Mouse (Mus musculus) CH12.LX (cell line): ENCODE measurements around the gene Capn2. TPM values are rescaled to one million over a fixed set of nuclear protein-coding genes. Genes with fewer than 3 reads are reported as not detected.

ENCODE experiments used
- DNase-seq: peaks from one replicate; pipeline ENCODE4 v3.0.0-alpha.2; 2013; ENCODE audit errors: extremely low read depth
- H3K27ac ChIP-seq: 2 replicates; pipeline ENCODE4 v1.5.1; 2012; ENCODE audit warnings: low read depth, mild to moderate bottlenecking, control low read depth, moderate library complexity; ENCODE audit not compliant: insufficient read depth
- H3K27me3 ChIP-seq: replicated peaks from 2 replicates; pipeline ENCODE3; 2012; ENCODE audit warnings: inconsistent platforms
- H3K36me3 ChIP-seq, 2 experiments: replicated peaks in 1 of 2; 2 replicates each; pipeline versions ENCODE3 to v1.6.1; 2012; ENCODE audit warnings: inconsistent platforms in 1 of 2, low read length in 1 of 2, mild to moderate bottlenecking in 1 of 2, mixed read lengths in 1 of 2, moderate library complexity in 1 of 2; ENCODE audit not compliant: control insufficient read depth in 1 of 2, insufficient read depth in 1 of 2
- H3K4me1 ChIP-seq, 2 experiments: 2 replicates each; pipeline ENCODE4 v1.6.1; 2012; ENCODE audit warnings: inconsistent platforms in 1 of 2, moderate library complexity in 1 of 2; ENCODE audit not compliant: insufficient read depth in 2 of 2, control insufficient read depth in 1 of 2
- H3K4me2 ChIP-seq: 2 replicates; pipeline ENCODE4 v1.6.1; 2012; ENCODE audit warnings: low read depth, mild to moderate bottlenecking, control low read depth; ENCODE audit not compliant: poor library complexity, insufficient read depth, severe bottlenecking
- H3K4me3 ChIP-seq, 3 experiments: fragments of 150-350 bp in 1 of 3; sonication (generic) in 1 of 3; replicated peaks in 1 of 3; 2 replicates each; pipeline versions ENCODE3 to v1.5.1; 2011 to 2012; ENCODE audit warnings: low read depth in 2 of 3, low read length in 2 of 3, mild to moderate bottlenecking in 2 of 3, moderate library complexity in 2 of 3, control low read depth in 1 of 3, improper control_type of control experiment in 1 of 3, inconsistent platforms in 1 of 3, mixed read lengths in 1 of 3; ENCODE audit not compliant: poor library complexity in 1 of 3
- H3K79me2 ChIP-seq: replicated peaks from 2 replicates; pipeline ENCODE4 v1.6.1; 2012; ENCODE audit warnings: mild to moderate bottlenecking, moderate library complexity; ENCODE audit not compliant: control insufficient read depth, poor library complexity, insufficient read depth, severe bottlenecking; ENCODE audit errors: extremely low read depth
- H3K9ac ChIP-seq: 2 replicates; pipeline ENCODE4 v1.6.1; 2012; ENCODE audit warnings: low read depth, mild to moderate bottlenecking, control low read depth, moderate library complexity; ENCODE audit not compliant: insufficient read depth
- H3K9me3 ChIP-seq: replicated peaks from 2 replicates; pipeline ENCODE3; 2012; ENCODE audit warnings: low read length, inconsistent platforms, mixed read lengths
- BHLHE40 ChIP-seq: IDR thresholded peaks from 2 replicates; pipeline ENCODE4 v1.6.1; 2011; ENCODE audit warnings: mild to moderate bottlenecking, low read depth, low read length, improper control_type of control experiment
- CTCF ChIP-seq, 2 experiments: IDR thresholded peaks in 1 of 2; conservative IDR thresholded peaks in 1 of 2; 2 replicates each; pipeline ENCODE4 v1.5.1; 2011 to 2012; ENCODE audit warnings: low read depth in 2 of 2, low read length in 2 of 2, improper control_type of control experiment in 1 of 2, inconsistent platforms in 1 of 2, mild to moderate bottlenecking in 1 of 2, moderate library complexity in 1 of 2
- E2F4 ChIP-seq: IDR thresholded peaks from 2 replicates; pipeline ENCODE4 v1.6.1; 2011; ENCODE audit warnings: low read depth, low read length, improper control_type of control experiment; ENCODE audit not compliant: insufficient replicate concordance
- ELF1 ChIP-seq: IDR thresholded peaks from 2 replicates; pipeline ENCODE4 v1.6.1; 2014; ENCODE audit warnings: low read depth, mild to moderate bottlenecking, inconsistent platforms, low read length, improper control_type of control experiment
- ETS1 ChIP-seq: conservative IDR thresholded peaks from 2 replicates; pipeline ENCODE4 v1.6.1; 2012; ENCODE audit warnings: low read depth, mild to moderate bottlenecking, inconsistent platforms, low read length, improper control_type of control experiment, moderate library complexity
- GABPA ChIP-seq: IDR thresholded peaks from 2 replicates; pipeline ENCODE4 v1.6.1; 2012; ENCODE audit warnings: low read depth, low read length, improper control_type of control experiment, inconsistent platforms; ENCODE audit not compliant: insufficient replicate concordance
- HCFC1 ChIP-seq: IDR thresholded peaks from 2 replicates; pipeline ENCODE4 v1.6.1; 2012; ENCODE audit warnings: low read depth, mild to moderate bottlenecking, inconsistent platforms, low read length, improper control_type of control experiment
- JUN ChIP-seq: IDR thresholded peaks from 2 replicates; pipeline ENCODE4 v1.6.1; 2011; ENCODE audit warnings: low read depth, mild to moderate bottlenecking, low read length, improper control_type of control experiment, moderate library complexity; ENCODE audit not compliant: insufficient read depth
- JUND ChIP-seq: conservative IDR thresholded peaks from 2 replicates; pipeline ENCODE4 v1.6.1; 2011; ENCODE audit warnings: low read depth, low read length, improper control_type of control experiment
- KAT2A ChIP-seq: IDR thresholded peaks from 2 replicates; pipeline ENCODE4 v1.6.1; 2012; ENCODE audit warnings: low read length, improper control_type of control experiment, inconsistent platforms; ENCODE audit not compliant: insufficient replicate concordance
- MAFK ChIP-seq: IDR thresholded peaks from 2 replicates; pipeline ENCODE4 v1.6.1; 2011; ENCODE audit warnings: low read length, improper control_type of control experiment; ENCODE audit not compliant: insufficient replicate concordance
- MAX ChIP-seq: IDR thresholded peaks from 2 replicates; pipeline ENCODE4 v1.6.1; 2011; ENCODE audit warnings: low read length, improper control_type of control experiment
- MXI1 ChIP-seq: IDR thresholded peaks from 2 replicates; pipeline ENCODE4 v1.6.1; 2011; ENCODE audit warnings: mild to moderate bottlenecking, low read depth, low read length, improper control_type of control experiment
- MYC ChIP-seq: IDR thresholded peaks from 2 replicates; pipeline ENCODE4 v1.6.1; 2011; ENCODE audit warnings: low read depth, mild to moderate bottlenecking, improper control_type of control experiment, low read length
- RCOR1 ChIP-seq: conservative IDR thresholded peaks from 2 replicates; pipeline ENCODE4 v1.6.1; 2012; ENCODE audit warnings: low read depth, mild to moderate bottlenecking, inconsistent platforms, low read length, improper control_type of control experiment
- TBP ChIP-seq: conservative IDR thresholded peaks from 2 replicates; pipeline ENCODE4 v1.6.1; 2011; ENCODE audit warnings: low read depth, low read length, improper control_type of control experiment
- USF2 ChIP-seq: conservative IDR thresholded peaks from 2 replicates; pipeline ENCODE4 v1.6.1; 2011; ENCODE audit warnings: low read depth, low read length, improper control_type of control experiment
- ZC3H11A ChIP-seq: IDR thresholded peaks from 2 replicates; pipeline ENCODE4 v1.6.1; 2012; ENCODE audit warnings: low read depth, mild to moderate bottlenecking, inconsistent platforms, low read length, improper control_type of control experiment
- ZMIZ1 ChIP-seq: IDR thresholded peaks from 2 replicates; pipeline ENCODE4 v1.6.1; 2012; ENCODE audit warnings: low read depth, mild to moderate bottlenecking, inconsistent platforms, low read length, improper control_type of control experiment
- ZNF384 ChIP-seq: IDR thresholded peaks from 2 replicates; pipeline ENCODE4 v1.6.1; 2012; ENCODE audit warnings: low read depth, low read length, improper control_type of control experiment, inconsistent platforms
- dilution Hi-C: fragments of 300-500 bp; cut with MboI; formaldehyde crosslinking; loops from 2 replicates; pipeline ENCODE4 v1.14.3; 2020; ENCODE audit warnings: low sequenced_read_pairs; ENCODE audit not compliant: extremely low pct_unique_long_range_greater_than_20kb, extremely low pct_ligation_motif_present
- in situ Hi-C: fragments of 300-500 bp; cut with MboI; formaldehyde crosslinking; loops from 3 replicates; pipeline ENCODE4 v1.14.3; 2019; ENCODE audit warnings: low sequenced_read_pairs, low pct_ligation_motif_present, low pct_unique_long_range_greater_than_20kb, mixed read lengths
- polyA plus RNA-seq: library from polyadenylated mRNA; unstranded; fragments of >175 nt; gene quantifications from 2 replicates; pipeline ENCODE4 v1.2.1, GENCODE M21; 2012; ENCODE audit warnings: low read depth; ENCODE audit not compliant: insufficient read length
- total RNA-seq, 2 experiments: library from RNA; depleted of rRNA; stranded (reverse); fragments of 300-350 nt in 1 of 2; fragments of >200 nt in 1 of 2; gene quantifications; 2 replicates each; pipeline ENCODE4 v1.2.3; 2012 to 2014

The Capn2 gene
- total and polyA plus RNA-seq, 3 experiments, result 10.9 to 28.1 (median 15.0) TPM

DNA sequence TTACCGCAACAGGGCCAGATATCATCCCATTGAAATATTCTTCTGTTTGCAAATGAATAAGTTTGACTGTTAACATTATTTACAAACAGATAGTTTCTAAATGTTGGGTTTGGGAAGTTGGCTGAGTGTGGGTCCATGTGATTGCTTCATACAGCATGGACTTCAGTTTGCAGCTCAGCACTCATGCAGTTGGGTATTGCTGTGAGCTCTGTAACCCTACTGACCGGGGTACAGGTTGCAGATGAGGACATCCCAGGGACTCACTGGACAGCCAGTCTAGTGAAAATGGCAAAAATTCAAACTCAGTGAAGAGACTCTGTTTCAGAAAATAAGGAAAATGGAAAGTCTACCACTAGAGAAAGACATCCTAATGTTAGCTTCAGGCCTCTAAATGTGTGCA lies 86.7 kb downstream of the Capn2 start:
- Histone ChIP-seq H3K79me2 (no peaks in the 10 kb centered on the region), H3K9me3 (no peaks in the 10 kb centered on the region), H3K27ac (no peak overlapping the region), H3K27me3 (no peaks in the 10 kb centered on the region), H3K36me3 (peaks cover 19 to 36% of the 10 kb centered on the region in 2 experiments), H3K4me2 (no peak overlapping the region), H3K4me1 (no peaks in the 10 kb centered on the region), H3K9ac (no peak overlapping the region), H3K4me3 (no peak overlapping the region)
- TF ChIP-seq KAT2A (no peak), BHLHE40 (no peak), E2F4 (no peak), USF2 (no peak), JUND (no peak), CTCF (conservative IDR thresholded peaks at IDR 0.05 in 1 of 2, IDR thresholded peaks at IDR 0.05 in 1 of 2; ENCODE audit: low read depth in 2 of 2, low read length in 2 of 2) (no peak), ZC3H11A (no peak), ELF1 (no peak), MXI1 (no peak), ZMIZ1 (no peak), MAFK (no peak)
- no peak for DNase-seq
- in situ Hi-C loops, result no loop called here
- dilution Hi-C loops, result no loop called here

GRCm38 (mm10) chr1:182429826-182430225 lies 87.6 kb downstream of the Capn2 start:
- dilution Hi-C loops (no loop called here), in situ Hi-C loops (no loop called here)
- Histone ChIP-seq H3K27ac (no peak overlapping the region), H3K27me3 (no peaks in the 10 kb centered on the region), H3K9me3 (no peaks in the 10 kb centered on the region), H3K79me2 (no peaks in the 10 kb centered on the region), H3K36me3 (peaks cover 19 to 32% of the 10 kb centered on the region in 2 experiments), H3K4me1 (no peaks in the 10 kb centered on the region), H3K9ac (no peak overlapping the region), H3K4me3 (no peak overlapping the region), H3K4me2 (no peak overlapping the region)
- DNase-seq, result no peak
- no peak for TF ChIP-seq HCFC1
- TF ChIP-seq ZNF384, result no peak
- no peak for TF ChIP-seq MAX
- TF ChIP-seq TBP, result no peak
- TF ChIP-seq ETS1, result no peak
- TF ChIP-seq MYC, result no peak
- TF ChIP-seq BHLHE40, result no peak
- no peak for TF ChIP-seq RCOR1
- no peak for TF ChIP-seq GABPA
- no peak for TF ChIP-seq JUN
